Mouse (Mus musculus) spleen, postnatal 36 days (tissue): ENCODE results near the gene Gemin6.
A peak's percentile ranks its signal among the peaks of the same experiment; 100 is the strongest.
"Not testable (repeated sequence)": the region's sequence is repeated elsewhere in the genome, so short reads cannot be mapped to it uniquely, and the experiment has no call there.

ENCODE experiments used
- DNase-seq, 2 experiments: peaks; one replicate each; pipeline ENCODE4 v3.0.0; 2022; ENCODE audit warnings: low spot score in 2 of 2, mixed read lengths in 1 of 2

The Gemin6 gene

DNA sequence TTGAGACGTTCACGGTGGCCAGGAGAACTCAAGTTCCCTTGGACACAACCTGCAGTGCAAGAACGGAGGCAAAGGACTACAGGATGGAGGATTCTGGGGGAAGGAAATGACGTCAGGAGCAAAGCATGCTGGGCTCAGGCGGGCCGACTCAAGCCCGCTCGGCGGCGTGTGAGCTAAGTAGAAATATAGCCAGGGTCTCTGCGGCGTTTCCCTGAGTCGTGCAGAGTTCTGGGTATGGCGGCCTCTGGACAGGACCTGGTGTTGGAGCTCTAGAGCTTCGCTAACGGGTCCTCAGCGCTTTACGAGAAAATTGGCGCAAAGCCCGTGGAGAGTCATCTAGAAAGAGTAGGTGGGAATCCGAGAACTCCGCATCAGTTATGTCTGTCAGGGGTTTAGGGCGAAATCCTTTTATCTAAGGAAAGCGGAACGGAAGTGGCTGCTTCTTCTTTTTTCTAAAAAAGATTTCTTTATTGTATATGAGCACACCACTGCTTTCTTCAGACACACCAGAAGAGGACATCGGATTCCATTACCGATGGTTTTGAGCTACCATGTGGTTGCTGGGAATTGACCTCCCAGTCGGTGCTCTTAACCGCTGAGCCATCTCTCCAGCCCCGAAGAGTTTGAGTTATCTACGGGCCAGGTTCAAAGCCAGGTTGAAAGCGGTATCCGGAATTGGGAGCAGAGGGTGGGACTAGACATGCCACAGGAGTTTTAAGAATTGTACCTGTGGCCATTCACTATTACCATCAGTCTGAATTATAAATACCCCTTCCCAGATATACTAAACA lies at the start of gene Gemin6:
TSS of gene Gemin6 (plus strand) at position 116 of the 791 bp plus-strand sequence.
- peak; percentile 85 to 87 for DNase-seq

DNA sequence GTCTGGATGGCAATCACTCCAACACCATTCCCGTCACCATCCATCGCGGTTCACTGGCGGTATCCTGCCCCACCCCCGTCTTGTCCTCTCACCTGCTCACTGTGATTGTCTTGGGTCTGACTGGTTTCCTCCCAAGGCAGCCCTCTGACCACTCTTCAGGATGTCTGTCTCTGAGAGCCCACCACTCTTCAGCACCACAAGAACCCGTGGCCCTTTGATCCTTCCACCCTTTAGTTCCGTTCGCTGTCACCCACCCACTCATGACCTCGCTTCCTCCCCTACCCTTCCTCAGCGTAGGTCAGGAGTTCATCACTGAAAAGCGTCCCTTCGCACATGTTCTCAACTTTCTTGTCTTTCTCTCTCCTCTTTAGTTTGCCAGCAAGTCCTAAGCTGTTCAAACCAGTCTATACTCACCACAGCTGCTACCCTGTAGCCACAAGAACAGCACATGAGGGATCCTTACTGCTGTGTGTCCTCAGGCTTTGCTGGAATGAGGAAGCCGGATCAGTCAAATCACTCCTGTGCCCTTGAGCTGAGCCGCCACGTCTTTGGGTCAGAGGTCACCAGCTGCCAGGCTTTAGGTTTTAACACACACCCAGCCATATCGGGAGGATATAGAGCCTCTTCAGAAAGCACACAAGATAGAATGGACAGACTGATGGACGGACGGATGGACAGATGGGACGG lies 49.4 kb upstream of the Gemin6 start:
- peak; percentile 20 to 22 for DNase-seq

DNA sequence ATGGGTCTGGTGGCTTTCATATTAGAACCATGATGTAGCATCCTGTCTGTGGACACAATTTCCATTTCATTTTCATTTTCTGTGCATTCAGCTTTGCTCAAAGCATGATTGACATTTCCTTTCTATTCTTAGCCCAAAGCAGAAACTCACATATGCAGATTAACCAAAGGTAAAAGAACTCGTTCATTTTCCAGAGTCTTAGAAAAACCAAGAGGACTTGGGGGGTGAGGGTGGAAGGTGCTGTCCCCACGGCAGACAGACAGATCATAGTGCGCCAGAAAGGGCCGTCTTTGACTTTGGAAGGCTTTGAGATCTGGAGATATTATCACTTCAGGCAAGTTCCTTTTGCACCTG lies 48.9 kb upstream of the Gemin6 start:
- DNase-seq, result peak; percentile 13 to 25

DNA sequence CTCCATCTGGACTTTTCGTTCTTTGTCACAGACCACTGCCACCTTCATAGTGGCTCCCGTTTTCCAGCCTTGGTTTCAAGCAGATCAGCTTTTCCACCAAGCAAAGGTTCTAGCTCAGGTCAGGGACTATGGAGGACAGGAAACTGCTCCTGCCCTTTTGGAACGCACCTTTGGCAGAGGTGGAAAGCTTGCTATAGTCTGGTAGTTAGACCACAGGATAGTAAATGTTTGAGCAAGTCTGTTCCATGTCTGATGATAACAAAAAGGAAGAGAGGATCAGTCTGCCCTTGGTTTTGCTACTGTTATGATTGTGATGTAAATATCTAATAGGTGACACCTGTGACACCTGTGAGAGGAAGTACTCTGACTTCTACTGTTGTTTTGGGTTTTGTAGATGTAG lies 48.3 kb upstream of the Gemin6 start:
- no peak for DNase-seq

DNA sequence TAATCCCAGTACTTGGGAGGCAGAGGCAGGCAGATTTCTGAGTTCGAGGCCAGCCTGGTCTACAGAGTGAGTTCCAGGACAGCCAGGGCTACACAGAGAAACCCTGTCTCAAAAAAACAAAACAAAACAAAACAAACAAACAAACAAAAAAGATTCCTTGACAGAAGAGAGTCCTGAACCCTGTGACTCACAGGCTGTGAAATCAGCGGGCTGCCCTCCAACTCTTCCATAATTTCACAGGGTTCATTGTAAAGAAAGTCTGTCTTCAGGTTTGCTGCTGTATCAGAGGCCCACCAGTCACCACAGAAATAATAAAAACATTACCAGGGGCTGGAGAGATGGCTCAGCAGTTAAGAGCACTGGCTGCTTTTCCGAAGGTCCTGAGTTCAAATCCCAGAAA lies 45.4 kb upstream of the Gemin6 start:
- not testable (repeated sequence) for DNase-seq

DNA sequence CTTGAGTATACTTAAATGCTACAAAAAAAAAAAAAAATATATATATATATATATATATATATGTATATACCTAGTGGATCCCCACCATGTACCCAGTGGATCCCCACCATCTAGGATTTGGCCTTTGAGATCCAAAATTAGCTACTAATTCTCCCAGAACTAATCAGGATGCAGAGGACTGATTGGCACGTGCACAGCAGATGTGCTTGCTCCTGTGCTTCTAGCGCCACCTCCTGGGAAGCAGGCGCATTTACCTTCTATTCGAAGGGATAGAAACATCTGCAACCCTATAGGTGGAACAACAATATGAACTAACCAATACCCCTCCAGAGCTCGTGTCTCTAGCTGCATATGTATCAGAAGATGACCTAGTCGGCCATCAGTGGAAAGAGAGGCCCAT lies 44.3 kb upstream of the Gemin6 start:
- peak; percentile 66 to 68 for DNase-seq

DNA sequence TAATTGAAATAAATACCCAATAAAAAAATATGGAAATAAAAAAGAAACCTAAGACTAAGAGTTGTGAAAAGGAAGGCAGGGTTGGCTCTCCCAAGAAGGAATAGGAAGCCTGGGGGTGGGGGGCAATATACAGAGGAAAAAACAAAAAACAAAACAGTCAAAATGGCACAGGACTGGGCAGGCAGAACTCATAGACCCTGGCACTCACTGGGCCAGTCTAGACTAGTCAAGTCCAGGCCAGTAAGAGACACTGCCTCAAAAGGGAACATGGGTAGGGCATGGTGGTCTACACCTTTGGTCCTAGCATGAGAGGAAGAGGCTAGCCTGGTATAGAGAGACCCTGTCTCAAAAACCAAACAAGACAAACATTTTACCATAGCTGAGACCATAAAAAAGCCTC lies 43.8 kb upstream of the Gemin6 start:
- DNase-seq, result no peak

DNA sequence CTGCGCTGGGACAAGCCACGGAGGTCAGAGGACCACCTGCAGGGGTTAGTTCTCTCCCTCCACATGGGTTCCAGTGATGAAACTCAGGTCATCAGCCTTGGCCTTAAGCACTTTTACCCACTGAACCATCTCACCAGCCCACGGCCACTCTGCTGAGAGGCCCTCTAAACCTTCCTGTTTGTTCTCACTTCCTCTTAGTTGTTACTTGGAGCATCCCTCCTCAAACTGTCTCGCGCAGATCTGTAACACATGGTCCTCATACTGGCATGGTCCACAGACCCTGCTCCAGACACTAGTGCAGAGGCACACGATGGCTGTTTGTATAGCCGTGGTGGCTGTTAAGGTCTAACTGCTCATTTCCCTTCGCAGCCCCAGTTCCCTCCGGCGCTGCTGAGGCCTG lies 40.6 kb upstream of the Gemin6 start:
- no peak for DNase-seq

DNA sequence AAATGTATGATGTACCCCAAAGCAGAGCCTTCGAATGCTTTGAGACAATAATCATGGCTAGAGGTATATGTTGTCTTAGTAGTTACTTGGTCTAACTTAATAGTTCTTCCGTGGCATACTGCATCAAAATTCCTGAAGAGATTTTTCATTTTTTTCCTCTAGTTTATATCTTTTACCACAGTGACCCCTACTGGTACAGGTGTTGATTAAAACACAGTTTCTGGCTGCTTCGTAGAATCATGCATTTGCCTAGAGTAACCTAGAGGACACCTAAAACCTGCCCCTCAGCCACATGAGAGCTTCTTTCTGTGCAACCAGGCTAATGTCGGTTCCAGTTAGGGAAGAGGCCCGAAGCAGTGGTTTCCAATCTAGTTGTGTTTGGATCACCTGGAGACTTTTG lies 31.2 kb upstream of the Gemin6 start:
- DNase-seq, result no peak

DNA sequence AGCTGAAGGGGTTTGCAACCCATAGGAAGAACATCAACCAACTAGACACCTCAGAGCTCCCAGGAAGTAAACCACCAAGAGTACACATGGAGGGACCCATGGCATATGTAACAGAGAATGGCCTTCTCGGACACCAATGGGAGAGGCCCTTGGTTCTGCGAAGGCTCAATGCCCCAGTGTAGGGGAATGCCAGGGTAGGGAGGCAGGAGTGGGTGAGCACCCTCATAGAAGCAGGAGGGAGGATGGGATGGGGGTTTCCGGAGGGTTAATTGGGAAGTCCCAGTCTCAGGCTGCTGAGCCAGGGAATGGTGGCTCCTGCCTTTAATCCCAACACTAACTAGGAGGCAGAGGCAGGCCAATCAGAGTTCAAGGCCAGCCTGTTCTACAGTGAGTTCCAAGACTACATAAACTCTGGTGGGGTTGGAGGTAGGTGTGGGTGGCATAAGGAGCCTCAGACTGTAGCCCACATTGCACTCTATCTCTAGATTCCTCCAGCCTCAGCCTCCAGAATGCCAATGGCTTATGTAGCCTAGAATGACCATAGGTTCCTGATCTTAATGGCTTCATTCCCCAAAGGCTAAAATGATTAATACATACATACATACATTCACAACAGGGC lies 25.0 kb upstream of the Gemin6 start:
- no peak for DNase-seq

DNA sequence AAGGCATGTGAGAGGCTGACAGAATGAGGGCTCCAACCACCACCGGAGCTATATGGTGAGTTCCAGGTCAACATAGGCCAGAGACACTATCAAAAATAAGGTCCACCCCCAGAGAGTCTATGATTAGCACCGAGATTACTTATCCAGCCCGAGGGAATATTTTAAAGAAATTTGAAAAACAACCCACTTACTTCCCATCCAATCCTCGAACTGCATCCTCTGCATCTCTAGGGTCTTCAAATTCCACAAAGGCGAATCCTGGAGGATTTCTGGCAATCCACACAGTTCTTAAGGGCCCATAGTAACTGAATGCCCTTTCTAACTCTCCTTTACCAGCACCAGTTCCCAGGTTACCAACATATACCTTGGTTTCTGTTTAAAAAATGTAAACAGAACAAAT lies 18.6 kb upstream of the Gemin6 start:
- DNase-seq, result no peak

DNA sequence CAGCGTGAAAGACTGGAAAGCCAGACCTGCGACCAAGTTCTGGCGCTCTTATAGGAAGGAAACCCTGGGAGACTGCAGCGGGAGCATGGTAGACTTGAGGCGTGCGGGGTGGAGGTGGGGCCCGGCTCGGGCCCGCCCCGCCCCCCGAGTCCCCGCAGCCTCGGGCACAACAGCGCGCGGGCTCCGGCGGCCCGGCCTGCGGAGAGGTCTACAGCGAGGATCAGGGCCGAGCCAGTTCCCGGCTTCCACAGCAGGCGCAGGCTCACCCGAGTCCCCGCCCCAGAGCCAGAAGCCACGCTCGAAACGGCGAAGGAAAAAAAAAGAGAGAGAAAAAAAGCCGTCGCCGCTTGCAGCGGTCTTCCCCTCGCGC lies 18.0 kb upstream of the Gemin6 start:
- peak in 1 of 2 experiments; percentile 44 for DNase-seq

DNA sequence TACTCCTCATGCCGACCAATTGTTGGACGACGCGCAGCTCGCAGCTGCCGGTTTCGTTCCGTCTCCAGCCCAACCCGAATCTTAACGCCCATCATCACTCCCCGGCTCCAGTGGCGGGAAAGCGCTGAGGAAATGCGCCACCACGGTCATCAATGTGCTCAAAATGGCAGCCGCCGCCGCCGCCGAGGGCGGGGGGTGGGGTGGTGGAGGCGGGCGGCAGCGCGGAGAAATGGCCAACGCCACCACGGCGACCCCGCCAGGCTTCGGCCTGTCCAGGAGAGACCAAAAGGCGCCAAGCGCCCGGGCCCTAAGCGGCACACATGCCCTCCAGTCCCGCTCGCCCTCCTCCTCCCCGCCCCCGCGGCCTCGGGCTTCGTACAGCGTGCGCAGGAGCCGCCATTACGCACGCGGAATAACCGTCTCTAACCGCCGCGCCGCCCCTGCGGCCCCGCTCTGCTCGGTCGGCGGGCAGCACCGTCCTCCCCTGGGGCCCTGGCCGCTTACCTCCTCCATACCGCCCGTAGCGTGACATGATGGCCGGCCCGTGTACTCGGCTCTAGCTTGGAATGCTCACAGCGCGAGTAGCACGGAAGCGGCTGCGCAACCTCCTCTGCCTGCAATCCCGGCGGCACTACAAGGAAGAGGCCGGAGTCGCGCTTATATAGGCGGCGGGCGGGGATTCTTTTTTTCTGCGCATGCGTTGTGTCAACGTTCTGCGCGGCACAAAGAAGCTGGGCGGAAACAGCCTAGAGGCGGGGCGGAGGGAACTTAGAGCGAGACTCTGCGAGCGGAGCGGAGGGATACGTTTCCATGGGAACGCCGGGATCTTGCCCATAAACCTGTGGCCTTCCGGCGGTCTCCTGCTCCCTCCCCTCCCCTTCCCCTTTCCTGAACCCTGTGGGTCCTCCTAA lies 17.3 kb upstream of the Gemin6 start, which contains the start of the genes Srsf7 and Ttc39d:
TSS of gene Srsf7 (minus strand) at position 637 of the 911 bp plus-strand sequence.
TSS of gene Ttc39d (plus strand) at position 790 of the 911 bp plus-strand sequence.
- peak; percentile 96 to 97 for DNase-seq

DNA sequence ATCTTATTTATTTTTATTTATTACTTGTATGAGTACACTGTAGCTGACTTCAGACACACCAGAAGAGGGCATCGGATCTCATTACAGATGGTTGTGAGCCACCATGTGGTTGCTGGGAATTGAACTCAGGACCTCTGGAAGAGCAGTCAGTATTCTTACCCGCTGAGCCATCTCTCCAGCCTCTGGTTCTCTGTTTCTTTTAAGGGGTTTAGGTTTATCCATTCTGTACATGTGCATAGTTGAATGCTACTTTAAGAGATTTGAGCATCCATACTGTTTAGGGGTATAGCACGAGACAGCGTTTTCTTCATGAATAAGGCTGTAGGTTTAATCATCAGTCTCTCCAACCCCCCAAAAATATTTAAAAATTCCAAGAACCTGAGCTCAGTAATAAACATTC lies 10.2 kb upstream of the Gemin6 start:
- not testable (repeated sequence) for DNase-seq

DNA sequence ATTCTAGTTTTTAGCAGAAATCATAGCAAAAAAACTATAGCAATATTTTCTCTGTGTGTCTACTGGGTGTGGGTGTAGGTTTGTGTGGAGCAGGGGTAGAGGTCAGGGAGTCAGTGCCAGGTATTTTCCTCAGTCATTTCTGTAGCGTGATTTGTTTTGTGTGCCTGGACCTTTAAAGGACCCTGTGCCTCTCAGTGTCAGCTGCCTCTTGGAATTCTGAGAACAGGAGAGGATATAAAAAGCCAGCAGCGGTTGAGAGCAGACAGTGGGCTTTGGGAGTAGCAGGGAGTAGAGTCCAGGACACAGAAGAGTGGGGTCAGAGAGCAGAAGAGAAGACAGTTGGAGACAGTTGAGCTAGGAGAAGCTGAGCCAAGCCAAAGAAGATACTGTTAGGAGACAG lies 4.1 kb upstream of the Gemin6 start:
- no peak for DNase-seq

DNA sequence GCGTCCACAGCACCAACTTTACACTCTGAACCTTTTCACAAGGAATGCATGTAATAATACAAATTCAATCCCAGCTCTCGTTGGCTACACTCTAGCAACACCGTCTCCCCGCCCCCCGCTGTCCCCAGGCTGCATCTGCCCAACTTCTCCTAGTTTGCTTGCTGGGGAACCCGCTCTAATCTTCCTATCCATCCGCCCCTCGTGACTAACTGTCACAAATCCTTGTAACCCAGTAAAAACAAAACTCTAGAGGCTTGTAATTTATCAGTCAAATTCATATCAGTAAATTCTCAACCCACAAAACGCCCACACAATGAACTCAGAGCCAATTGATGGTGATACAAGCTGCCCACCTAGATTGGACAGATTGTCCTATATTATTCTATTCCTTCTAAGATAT lies 3.0 kb upstream of the Gemin6 start:
- no peak for DNase-seq

DNA sequence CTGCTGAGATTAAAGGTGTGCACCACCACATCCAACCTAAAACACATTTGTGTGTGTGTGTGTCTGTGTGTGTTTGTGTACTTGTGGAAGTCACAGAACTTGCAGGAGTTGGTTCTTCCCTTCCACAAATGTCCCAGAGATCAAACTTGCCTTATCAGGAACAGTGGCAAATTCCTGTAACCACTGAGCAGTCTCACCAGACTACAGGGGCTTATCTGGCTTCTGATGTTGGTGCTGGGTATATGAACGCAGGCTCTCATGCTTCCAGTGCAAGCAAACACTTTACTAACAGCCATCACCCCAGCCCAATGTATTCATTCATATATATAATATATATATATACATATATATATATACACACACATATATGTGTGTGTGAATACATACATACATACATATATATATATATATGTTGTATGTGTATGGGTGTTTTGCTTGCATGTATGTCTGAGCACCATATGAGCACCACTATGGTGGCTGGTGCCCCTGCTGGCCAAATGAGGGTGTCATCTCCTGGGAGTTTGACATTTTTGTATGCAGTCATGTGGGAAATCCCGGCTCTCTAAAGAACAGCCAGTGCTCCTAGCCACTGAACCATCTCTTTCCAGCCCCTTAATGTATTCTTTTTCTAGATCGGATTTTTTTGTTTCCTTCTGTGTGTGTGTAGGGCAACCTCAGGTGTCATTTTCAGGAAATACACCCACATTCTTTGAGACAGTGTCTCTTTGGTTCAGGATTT lies 2.2 kb upstream of the Gemin6 start:
- peak in 1 of 2 experiments; percentile 18 for DNase-seq

DNA sequence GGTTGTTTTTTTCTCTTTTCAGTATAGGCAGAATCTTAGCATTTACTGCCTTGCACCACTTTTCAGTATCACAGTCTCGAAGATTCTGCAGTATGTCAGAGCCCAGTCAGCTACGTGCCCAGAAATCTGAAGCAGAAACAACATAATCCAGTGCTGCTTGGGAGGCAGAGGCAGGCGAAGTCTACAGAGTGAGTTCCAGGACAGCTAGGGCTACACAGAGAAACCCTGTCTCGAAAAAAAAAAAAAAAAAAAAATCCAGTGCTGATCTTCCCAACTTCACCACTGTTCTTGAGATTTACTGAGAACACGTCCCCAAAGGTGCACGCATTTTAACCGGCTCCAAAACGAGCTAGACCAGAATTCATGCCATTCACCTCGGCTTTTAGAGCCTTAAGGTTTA lies 412 bp upstream of the Gemin6 start:
- DNase-seq, result no peak

DNA sequence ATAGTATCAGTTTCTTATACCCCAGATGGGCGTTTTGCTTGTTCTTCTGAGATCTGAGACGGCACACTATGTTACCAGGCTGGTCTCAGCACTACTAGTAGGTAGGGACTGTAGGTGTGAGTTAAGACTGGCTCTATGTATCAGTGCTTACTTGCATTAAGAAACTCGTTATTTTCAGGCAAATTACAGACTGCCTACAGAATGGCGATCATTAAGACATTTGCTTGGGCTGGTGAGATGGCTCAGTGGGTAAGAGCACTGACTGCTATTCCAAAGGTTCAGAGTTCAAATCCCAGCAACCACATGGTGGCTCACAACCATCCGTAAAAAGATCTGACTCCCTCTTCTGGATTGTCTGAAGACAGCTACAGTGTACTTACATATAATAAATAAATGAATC lies 901 bp downstream of the Gemin6 start:
- DNase-seq, result not testable (repeated sequence)

DNA sequence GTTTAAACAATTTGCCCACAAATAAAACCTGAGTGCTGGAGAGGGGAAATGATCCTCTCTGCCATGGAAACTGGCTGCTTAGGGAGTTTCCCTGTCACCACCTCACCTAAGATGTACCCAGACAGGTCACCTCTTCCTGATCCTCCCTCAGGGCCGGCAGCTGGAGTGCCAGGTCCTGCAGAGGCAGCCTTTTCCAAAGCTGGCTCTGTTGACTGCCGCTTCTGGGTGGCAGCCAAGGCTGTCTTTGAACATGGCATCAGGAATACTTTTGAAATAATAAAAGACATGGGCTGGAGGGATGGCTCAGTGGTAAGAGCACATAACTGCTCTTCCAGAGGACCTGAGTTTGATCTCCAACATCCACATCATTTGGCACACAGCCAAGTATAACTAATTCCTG lies 5.2 kb downstream of the Gemin6 start:
- DNase-seq, result no peak

DNA sequence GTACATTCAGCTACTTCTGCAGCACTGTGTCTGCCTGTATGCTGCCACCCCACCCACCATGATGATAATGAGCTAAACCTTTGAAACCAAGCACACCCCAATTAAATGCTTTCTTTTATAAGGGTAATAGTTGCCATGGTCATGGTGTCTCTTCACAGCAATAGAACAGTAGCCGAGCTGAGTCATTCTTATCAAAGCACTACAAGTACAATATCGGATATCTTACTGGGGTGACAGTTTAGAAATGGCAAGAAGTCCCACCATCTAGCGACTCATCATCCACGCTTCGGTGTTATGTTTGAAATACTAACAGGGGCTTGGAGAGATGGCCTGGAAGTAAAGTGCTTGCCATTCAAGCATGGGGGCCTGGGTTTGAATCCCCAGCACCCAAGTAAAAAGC lies 9.6 kb downstream of the Gemin6 start:
- DNase-seq, result no peak
